Mouse (Mus musculus) neural tube, embryonic 12.5 days (tissue): ENCODE measurements around the gene Cphx3. TPM values are rescaled to one million over a fixed set of nuclear protein-coding genes. Genes with fewer than 3 reads are reported as not detected.
"Not testable (repeated sequence)": the region's sequence is repeated elsewhere in the genome, so short reads cannot be mapped to it uniquely, and the experiment has no call there.

ENCODE experiments used
- ATAC-seq: fragments of 200-750 bp; cut with Nextera tagmentation; 2 replicates; pipeline ENCODE4 v1.8.0; 2017; ENCODE audit warnings: low read depth, mild to moderate bottlenecking, moderate TSS enrichment, moderate library complexity; ENCODE audit not compliant: low FRiP score
- H3K27ac ChIP-seq: fragments of 300-500 bp; sonication (generic); 2 replicates; pipeline ENCODE4 v1.5.1; 2016
- H3K27me3 ChIP-seq: fragments of 300-500 bp; sonication (generic); replicated peaks from 2 replicates; pipeline ENCODE4 v1.6.1; 2016; ENCODE audit warnings: mild to moderate bottlenecking
- H3K36me3 ChIP-seq: fragments of 300-500 bp; sonication (generic); 2 replicates; pipeline ENCODE4 v1.6.1; 2016; ENCODE audit warnings: mild to moderate bottlenecking
- H3K4me1 ChIP-seq: fragments of 300-500 bp; sonication (generic); 2 replicates; pipeline ENCODE4 v1.6.1; 2016
- H3K4me2 ChIP-seq: fragments of 300-500 bp; sonication (generic); replicated peaks from 2 replicates; pipeline ENCODE4 v1.6.1; 2016; ENCODE audit warnings: mild to moderate bottlenecking
- H3K4me3 ChIP-seq: fragments of 300-500 bp; sonication (generic); 2 replicates; pipeline ENCODE4 v1.5.1; 2016
- H3K9ac ChIP-seq: fragments of 300-500 bp; sonication (generic); 2 replicates; pipeline ENCODE4 v1.6.1; 2016; ENCODE audit warnings: mild to moderate bottlenecking
- H3K9me3 ChIP-seq: fragments of 300-500 bp; sonication (generic); 2 replicates; pipeline ENCODE4 v1.6.1; 2016; ENCODE audit warnings: mild to moderate bottlenecking
- WGBS: fragments of 180-500 bp; shearing (Covaris S2); methylation state at CpG from one replicate; pipeline ENCODE4 v1.1.7; 2016; 5-methylcytosine and 5-hydroxymethylcytosine counted together
- polyA plus RNA-seq: library from polyadenylated mRNA; unstranded; fragments of >200 nt; fragmentation: Nextera tagmentation; extraction: Ambion mirVana; gene quantifications from 2 replicates; pipeline ENCODE4 v1.2.1, GENCODE M21; 2016

The Cphx3 gene
- polyA plus RNA-seq: not detected in 2 replicates

DNA sequence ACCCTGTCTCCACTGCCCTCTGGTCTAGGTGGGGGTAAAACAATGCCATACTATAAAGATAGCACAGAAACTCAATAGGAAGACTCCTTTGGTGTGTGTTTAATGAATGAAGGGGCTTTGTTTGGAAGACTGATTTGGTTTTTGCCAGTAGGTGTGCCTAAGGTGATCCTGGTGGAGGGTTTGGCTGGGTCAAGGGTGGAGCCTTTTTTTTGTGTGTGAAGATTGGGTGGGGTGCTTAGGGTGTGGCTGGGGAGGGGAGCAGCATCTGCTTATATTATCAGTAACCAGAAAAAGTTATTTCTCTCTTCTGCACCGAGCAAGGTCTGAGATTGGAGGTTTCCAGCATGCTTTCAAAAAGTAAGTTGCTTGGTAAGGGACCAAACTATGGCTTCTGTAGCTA is at the start of gene Cphx3:
Cphx3 (plus strand) TSS at position 301 of the 400 bp plus-strand sequence.
- not testable (repeated sequence) for H3K4me2 ChIP-seq, H3K9me3 ChIP-seq, H3K4me3 ChIP-seq, H3K4me1 ChIP-seq, H3K9ac ChIP-seq, ATAC-seq, H3K27ac ChIP-seq, H3K27me3 ChIP-seq, H3K36me3 ChIP-seq
- WGBS: no CpG with 5 or more reads among the region's 1 CpGs

DNA sequence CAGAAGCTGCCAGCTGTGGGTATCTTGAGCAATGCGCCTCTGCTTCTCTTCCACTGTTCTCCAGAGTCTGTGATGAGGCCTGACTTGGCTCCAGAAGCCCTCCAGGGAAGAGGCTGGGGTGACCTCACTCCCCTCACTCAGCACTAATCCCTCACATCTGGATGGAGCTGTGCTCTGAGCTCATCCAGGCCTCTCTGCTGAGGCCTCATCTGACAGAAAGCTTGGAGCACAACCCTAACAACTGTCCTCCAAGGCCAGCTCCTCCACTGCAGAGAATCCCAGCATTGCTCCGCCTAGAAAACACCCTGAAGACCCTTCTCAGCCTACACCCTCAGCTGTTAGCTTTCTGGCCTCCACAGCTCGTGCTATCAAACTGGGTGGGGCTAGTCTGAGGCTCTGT is 47.7 kb upstream of the Cphx3 start:
- not testable (repeated sequence) for ATAC-seq, H3K27ac ChIP-seq, H3K4me2 ChIP-seq, H3K9ac ChIP-seq, H3K27me3 ChIP-seq, H3K4me3 ChIP-seq, H3K36me3 ChIP-seq, H3K9me3 ChIP-seq, H3K4me1 ChIP-seq
- WGBS: no CpG with 5 or more reads among the region's 3 CpGs

DNA sequence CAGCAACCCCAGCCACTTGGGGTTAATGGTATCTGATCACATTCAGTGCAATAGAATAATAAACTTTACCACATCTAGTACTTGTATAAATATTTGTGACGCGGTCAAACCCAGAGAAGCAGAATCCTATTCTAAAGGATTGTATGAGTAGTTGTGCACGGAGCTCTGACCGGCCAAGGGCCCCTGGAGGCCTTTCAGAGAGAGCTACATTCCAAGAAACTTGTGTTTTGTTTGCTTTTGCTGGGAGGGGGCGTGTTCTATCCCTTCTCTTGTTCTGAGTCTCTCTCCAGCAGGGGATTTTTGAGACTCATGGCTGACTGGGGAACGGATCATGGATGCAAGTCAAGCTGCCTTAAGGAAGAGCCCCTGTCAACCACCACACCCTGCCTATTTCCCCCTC is 46.7 kb upstream of the Cphx3 start:
- H3K4me3 ChIP-seq: not testable (repeated sequence)
- whole genome bisulfite sequencing: no CpG with 5 or more reads among the region's 6 CpGs

DNA sequence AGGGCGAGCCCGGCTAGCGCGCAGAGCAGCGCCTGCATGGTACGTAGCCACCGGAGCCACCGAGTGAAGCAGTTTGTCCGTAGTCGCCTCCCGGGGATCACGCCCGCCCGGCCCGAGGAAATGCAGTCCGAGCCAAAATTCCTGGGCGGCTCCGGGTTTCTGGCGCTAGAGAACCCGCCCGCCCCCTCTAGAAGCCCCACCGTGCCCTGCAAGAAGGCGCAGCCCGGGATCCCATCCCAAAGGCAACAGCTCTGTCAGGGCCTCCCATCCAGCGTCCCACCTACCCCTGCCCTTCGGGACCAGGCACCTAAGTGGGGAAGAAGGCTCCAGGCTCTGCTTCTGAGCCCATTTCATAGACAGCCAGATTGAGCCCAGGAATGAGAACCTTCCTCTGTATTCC is 39.5 kb upstream of the Cphx3 start, which contains the start of gene Gm9780:
Gm9780 (minus strand) TSS at position 101 of the 400 bp plus-strand sequence.
- H3K36me3 ChIP-seq, H3K27me3 ChIP-seq, H3K9me3 ChIP-seq, H3K9ac ChIP-seq, H3K4me3 ChIP-seq, ATAC-seq, H3K4me1 ChIP-seq, H3K4me2 ChIP-seq, H3K27ac ChIP-seq: not testable (repeated sequence)
- WGBS: no CpG with 5 or more reads among the region's 26 CpGs

More for the DNA sequence above, 46.7 kb upstream of the Cphx3 start:
- H3K9ac ChIP-seq, H3K36me3 ChIP-seq, H3K9me3 ChIP-seq, H3K27ac ChIP-seq, H3K4me1 ChIP-seq, H3K27me3 ChIP-seq, ATAC-seq, H3K4me2 ChIP-seq: not testable (repeated sequence)

DNA sequence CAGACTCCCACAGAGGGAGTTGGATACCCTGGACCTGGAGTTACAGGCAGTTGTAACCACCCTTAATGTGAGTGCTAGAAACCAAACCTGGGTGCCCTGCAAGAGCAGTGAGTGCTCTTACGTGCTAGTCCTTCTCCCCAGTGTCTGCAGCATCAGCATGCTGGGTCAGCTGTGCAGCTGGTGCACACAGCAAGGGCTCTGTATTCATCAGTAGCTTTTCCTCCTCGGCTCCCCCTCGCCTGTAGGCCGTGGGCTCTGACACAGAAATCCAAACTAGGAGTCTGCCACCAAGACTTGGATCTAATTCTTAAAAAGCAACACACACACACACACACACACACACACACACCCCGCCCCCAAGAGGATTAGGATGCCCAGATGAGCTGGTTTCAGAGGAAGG is 37.1 kb upstream of the Cphx3 start:
- H3K4me2 ChIP-seq, H3K36me3 ChIP-seq, ATAC-seq, H3K27ac ChIP-seq, H3K9ac ChIP-seq, H3K27me3 ChIP-seq, H3K9me3 ChIP-seq, H3K4me1 ChIP-seq, H3K4me3 ChIP-seq: not testable (repeated sequence)
- WGBS: no CpG with 5 or more reads among the region's 5 CpGs

DNA sequence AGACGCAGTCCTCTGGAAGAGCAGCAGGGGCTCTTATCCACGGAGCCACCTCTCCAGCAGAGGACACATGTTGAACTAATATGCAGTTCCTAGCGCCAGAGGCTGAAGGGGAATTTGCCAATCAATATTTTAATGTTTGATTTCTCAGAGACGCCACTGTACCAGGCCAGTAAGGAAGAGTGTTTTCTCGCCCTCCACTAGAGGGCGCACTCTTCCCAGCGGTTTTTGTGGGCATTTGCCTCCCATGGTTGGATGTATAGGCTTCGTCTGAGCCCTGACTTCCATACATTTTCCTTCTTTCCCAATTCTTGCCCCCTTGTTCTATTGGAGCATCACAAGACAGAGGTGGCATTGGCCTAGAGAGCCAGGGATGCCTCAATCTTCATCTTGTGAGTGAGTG is 35.1 kb upstream of the Cphx3 start:
- H3K4me1 ChIP-seq, H3K27ac ChIP-seq, H3K9ac ChIP-seq, H3K4me3 ChIP-seq, H3K27me3 ChIP-seq, ATAC-seq, H3K9me3 ChIP-seq, H3K4me2 ChIP-seq, H3K36me3 ChIP-seq: not testable (repeated sequence)
- WGBS: no CpG with 5 or more reads among the region's 8 CpGs

DNA sequence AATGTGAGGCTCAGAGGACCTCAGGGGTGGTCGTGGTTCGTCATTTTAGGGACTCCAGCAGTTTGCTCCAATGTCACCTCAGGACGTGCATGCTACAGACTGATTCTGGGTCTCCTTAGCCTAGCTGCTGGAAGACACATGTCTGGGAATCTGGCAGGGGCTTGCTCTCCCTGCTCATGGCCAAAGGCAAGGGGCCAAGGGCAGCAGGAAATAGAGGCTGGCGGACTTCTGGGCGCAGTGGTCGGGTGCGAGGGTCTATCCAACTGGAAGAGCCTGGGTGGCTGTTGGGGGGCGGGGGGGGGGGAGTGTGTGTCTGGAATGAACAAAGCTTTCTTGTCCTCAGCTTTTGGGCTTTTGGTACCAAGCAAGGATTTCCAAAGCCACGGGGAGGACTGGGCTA is 33.3 kb upstream of the Cphx3 start:
- H3K4me3 ChIP-seq, H3K4me2 ChIP-seq, H3K9me3 ChIP-seq, ATAC-seq, H3K27ac ChIP-seq, H3K4me1 ChIP-seq, H3K9ac ChIP-seq, H3K36me3 ChIP-seq, H3K27me3 ChIP-seq: not testable (repeated sequence)
- no CpG with 5 or more reads among the region's 9 CpGs for WGBS

DNA sequence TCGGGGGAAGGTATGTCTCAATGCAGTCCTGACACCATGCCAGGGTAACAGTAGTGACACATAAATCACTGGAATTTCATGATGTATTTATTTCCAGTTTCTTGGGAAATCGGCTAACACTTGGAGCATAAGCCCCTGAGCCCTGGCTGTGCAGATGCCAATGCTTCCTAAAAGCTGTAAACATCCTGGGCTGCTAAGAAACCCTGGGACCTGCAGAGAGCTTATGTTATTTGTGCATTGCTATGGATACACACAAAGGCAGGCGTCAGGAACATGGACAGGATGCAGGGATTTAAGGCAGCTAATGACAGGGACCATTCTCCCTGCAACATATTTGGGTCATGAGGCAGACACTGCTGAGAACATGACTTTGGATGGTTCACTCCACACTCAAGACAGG is 23.9 kb upstream of the Cphx3 start:
- H3K9me3 ChIP-seq, H3K4me3 ChIP-seq, H3K9ac ChIP-seq, H3K4me1 ChIP-seq, H3K4me2 ChIP-seq, H3K27ac ChIP-seq, H3K36me3 ChIP-seq, H3K27me3 ChIP-seq, ATAC-seq: not testable (repeated sequence)
- no CpG with 5 or more reads among the region's 3 CpGs for WGBS

DNA sequence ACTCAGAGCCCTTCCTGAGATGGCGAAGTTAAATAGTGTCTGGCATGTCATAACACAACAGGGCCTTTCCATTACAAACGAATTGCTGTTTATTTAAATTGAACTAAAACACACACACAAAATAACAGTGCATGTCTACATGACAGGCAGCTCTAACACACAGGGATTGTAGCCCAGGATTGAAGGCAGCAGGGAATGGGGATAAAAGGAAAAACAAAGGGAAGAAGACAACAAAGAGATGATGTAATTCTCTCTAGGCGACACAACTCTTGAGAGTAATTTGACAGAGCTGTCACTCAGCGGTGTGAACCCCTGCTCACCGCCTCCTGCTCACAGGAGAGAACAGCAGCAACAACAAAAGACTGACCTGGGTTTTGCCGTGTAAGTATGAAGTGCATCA is 22.7 kb upstream of the Cphx3 start:
- no CpG with 5 or more reads among the region's 6 CpGs for WGBS

DNA sequence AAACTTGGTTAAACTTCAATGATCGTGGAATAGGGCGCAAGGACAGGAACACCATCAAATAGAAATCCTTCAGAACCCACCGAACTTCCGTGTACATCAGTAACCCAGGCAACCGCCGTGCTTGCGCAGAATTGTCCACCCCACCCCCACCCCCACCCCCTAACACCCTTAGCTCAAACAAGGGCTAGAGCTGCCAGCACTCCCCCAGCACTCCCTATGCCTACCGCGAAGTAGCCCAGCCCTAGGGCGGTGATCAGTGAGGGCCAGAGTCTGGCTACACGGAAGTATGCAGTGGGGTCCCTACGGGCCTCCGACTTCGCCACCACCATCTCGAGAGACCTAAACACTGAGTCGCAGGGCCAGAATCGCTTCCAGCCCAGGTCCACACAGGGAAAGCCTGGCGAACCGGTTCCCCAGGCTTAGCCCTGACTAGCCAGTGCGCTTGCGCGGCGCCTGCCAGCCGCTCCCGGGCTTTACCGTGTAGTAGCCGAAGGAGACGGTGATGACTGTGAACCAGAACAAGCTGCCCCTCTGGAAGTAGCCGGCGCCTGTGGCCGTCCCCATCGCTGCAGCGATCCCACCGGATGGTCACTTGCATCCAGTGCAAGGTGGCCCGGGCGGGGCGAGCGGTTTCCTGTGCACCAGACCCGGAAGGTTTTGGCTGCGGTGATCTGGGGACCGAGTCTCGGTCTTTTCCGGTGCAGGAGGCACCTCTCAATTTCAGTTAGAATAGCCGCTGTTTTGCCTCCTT is 15.3 kb upstream of the Cphx3 start:
- not testable (repeated sequence) for H3K4me3 ChIP-seq, H3K9ac ChIP-seq, H3K27ac ChIP-seq, H3K4me2 ChIP-seq, H3K4me1 ChIP-seq, H3K36me3 ChIP-seq, H3K27me3 ChIP-seq, H3K9me3 ChIP-seq
- ATAC-seq: peak; percentile 74
- WGBS: no CpG with 5 or more reads among the region's 44 CpGs

More for the DNA sequence above, 22.7 kb upstream of the Cphx3 start:
- not testable (repeated sequence) for H3K36me3 ChIP-seq, H3K4me1 ChIP-seq, H3K27me3 ChIP-seq, H3K4me3 ChIP-seq, H3K27ac ChIP-seq, H3K4me2 ChIP-seq, ATAC-seq, H3K9ac ChIP-seq, H3K9me3 ChIP-seq

DNA sequence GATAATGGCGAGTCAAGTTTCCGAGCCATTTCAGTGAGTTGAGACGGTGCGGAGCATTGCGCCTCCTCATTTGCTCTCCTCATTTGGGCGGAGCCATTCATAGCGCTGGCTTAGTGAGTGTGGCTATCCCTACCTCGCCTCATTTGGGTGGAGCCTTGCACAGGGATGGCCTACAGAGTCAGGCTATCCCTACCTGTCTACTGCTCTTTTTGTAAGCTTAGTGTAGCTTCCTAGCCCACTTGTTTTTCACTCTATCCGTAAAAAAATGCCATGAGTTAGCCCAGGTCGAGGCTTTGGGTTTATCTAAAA is 14.8 kb upstream of the Cphx3 start, which contains the start of gene Tmem254c:
Tmem254c (minus strand) TSS at position 31 of the 309 bp plus-strand sequence.
- WGBS: no CpG with 5 or more reads among the region's 10 CpGs
- H3K27ac ChIP-seq, H3K4me1 ChIP-seq, H3K9me3 ChIP-seq, H3K4me2 ChIP-seq, H3K9ac ChIP-seq, H3K4me3 ChIP-seq, H3K36me3 ChIP-seq, H3K27me3 ChIP-seq: not testable (repeated sequence)
- ATAC-seq: peak; percentile 58

DNA sequence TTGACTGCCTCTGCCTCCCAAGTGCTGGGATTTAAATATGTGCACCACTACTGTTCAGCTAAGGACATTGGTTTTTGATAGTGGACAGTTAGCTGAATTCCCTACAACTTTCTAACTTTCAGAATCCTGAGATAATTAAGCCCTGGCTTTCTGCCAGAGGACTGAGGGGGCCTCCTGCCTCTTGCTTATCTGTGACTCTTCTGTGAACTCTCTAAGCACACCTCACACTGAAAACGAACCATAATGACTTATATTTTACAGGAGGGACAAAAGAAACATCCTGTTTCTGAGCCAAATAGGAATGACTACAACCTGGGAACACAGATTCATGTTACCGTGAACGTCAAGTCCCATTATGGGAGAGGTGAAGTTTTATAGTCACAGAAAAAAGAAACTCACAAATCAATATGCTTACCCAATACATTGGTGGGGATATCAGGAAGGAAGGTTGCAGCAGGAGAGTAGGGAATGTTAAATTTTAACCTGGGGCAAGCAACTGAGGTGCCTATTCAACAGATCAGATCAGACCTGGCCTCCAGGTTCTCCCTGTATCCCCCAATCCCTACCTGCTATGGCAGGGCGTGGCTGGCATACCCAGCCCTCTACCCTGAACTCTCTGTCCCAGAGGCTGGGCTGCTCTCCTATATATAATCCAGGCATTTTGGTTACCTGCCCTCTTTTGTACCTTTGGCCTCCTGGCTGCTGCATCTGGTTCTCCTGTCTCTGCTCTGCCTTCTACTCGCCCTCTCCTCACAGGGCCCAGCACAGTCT is 5.3 kb upstream of the Cphx3 start:
- H3K4me2 ChIP-seq, ATAC-seq, H3K4me1 ChIP-seq, H3K27ac ChIP-seq, H3K27me3 ChIP-seq, H3K4me3 ChIP-seq, H3K9ac ChIP-seq, H3K9me3 ChIP-seq, H3K36me3 ChIP-seq: not testable (repeated sequence)
- no CpG with 5 or more reads among the region's 5 CpGs for WGBS

DNA sequence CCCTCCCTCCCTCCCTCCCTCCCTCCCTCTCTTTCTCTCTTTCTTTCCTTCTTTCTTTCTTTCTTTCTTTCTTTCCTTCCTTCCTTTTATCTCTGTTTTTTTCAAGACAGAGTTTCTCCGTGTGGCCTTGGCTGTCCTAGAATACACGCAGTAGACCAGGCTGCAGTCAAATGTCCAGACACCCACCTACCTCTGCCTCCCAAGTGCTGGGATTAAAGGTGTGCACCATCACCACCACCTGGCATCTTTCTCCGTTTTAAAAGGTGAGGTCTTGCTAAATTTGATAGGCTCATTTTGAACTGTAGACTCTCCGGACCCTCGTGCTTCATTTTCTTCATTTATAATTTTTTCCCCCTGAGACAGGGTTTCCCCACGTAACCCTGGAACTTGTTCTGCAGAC is 881 bp upstream of the Cphx3 start, which contains the start of gene Cphx2:
Cphx2 (plus strand) TSS at position 301 of the 400 bp plus-strand sequence.
- not testable (repeated sequence) for H3K4me1 ChIP-seq, H3K27ac ChIP-seq, H3K27me3 ChIP-seq, H3K4me3 ChIP-seq, H3K9ac ChIP-seq, H3K9me3 ChIP-seq, H3K36me3 ChIP-seq, H3K4me2 ChIP-seq, ATAC-seq
- no CpG with 5 or more reads among the region's 6 CpGs for WGBS
